Mouse (Mus musculus): ENCODE data around the gene Rwdd2a.

DNA sequence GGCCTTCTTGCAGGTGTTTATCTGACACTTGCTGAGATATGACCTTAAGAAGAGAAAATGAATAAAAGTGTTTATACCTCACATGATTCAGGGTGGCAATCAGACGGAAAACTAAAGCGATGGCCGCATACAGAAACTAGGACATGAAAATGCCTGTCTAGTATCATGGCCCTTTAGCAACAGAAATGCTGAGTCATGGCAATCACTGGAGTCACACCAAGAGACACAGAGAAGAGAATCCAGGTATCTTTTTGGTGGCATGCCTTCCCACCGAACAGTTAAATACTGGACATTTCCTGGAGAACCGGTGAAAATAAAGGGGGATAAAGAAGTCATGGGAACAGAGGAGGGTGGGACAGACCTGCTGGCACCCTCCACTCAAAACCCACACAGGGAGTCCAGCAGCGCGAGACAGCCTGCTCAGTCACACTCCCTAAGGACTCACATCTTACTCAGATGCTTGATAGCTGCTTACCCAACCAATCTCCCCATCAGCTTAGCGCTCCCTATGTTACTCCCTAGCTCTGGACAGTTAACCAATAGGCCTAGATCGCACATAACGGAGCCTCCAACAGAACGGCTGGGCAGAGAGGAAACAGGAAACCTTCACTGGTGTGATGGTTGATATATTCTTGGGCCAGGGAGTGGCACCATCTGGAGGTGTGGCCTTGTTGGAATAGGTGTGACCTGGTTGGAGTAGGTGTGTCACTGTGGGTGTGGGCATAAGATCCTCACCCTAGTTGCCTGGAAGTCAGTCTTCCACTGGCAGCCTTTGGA lies 15.4 kb downstream of the Rwdd2a start:
- TF ChIP-seq CTCF (IDR thresholded peaks at IDR 0.05; ENCODE audit: borderline replicate concordance, insufficient read depth, low read length) (no peak), POLR2A (IDR thresholded peaks at IDR 0.05; ENCODE audit: low read depth, low read length) (no peak)

Measured in embryonic fibroblast, embryonic 13.5 days (primary cell).